Mouse (Mus musculus) embryo, embryonic 11 days (tissue): ENCODE data around the gene Dpm3.

ENCODE experiments used
- DNase-seq: peaks from one replicate; pipeline ENCODE4 v3.0.0-alpha.2; 2015

Dpm3 gene

GRCm38 (mm10) chr3:89232614-89233013, 26.5 kb upstream of the Dpm3 start:
- no peak for DNase-seq

DNA sequence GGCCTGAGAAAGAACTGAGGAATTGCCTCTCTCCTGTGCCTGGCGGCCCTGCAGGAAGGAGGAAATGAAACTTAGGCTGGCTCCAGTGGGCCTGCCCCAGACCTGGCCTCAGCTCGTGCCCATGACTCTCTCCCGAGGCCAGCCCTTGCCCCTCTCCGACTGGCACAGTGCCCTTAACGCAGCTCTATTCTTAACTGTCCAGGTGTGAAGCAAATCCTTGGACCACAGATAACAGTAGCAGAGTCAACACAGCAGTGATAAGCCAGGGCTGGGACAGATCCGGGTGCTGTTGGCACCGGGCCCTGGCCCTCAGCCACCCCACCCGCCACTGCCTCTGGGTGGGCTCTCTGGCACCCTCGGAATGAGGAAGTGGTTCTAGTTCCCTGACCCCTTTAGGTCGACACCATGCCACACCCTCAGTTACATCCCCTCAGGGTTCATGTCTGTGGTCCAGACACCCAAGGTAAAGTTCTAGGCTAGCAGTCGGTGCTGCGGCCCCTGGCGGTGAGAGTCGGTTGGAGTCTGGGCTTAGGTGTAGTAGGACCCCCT, 25.5 kb upstream of the Dpm3 start:
- DNase-seq: no peak

- no peak for DNase-seq
Measured at GRCm38 (mm10) chr3:89236516-89236915, 22.6 kb upstream of the Dpm3 start.

- DNase-seq: no peak
Measured at GRCm38 (mm10) chr3:89237682-89238081, 21.5 kb upstream of the Dpm3 start.

DNA sequence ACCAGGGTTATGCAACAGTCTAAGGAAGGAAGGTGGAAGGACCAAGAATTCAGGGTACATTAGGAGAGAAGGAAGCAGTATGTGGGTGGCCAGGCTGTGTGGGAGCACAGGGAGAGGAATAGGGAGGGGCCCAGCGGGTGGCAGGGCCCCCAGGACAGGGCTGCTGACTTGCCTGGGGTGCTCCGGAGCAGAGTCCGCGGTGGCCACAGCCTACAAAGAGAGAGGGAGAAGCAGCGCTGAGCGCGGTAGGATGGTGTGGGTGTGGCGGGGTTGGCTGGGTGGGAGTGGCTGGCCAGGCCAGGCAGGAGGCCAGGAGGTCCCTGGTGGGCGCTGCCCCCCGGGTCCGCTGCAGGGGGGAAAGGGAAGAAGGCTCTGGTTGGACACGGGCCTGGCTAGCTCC, 20.7 kb upstream of the Dpm3 start:
- DNase-seq: no peak

DNA sequence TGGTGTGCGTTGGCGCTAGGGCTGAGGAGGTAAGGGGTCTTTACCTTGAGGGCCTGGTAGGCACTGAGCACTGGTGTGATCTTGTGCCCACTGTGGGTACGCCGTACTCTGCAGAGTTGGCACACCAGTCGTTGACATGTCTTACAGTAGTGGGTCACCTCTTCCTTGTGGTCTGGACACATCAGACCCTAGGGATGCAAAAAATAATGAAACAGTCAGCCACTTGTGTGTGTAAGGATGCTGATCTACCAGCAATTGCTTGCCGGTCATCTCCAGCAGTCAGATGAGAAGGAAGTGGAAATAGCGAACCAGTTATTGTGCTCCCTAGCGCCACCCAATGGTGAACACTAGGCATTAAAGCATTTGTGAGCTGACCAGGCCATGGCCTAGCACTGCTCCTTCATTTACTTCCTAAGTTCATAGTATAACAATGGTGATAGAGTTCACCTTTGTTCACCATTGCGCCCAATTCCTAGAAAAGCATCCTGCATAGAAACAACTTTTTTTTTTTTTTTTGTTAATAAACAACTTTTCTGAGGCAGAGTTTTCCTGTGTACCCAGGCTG, 16.7 kb upstream of the Dpm3 start:
- DNase-seq: peak; percentile 59

GRCm38 (mm10) chr3:89243609-89244008, 15.5 kb upstream of the Dpm3 start:
- DNase-seq: peak; percentile 74

- DNase-seq: peak; percentile 62
Measured at GRCm38 (mm10) chr3:89244158-89244981, 14.8 kb upstream of the Dpm3 start.

DNA sequence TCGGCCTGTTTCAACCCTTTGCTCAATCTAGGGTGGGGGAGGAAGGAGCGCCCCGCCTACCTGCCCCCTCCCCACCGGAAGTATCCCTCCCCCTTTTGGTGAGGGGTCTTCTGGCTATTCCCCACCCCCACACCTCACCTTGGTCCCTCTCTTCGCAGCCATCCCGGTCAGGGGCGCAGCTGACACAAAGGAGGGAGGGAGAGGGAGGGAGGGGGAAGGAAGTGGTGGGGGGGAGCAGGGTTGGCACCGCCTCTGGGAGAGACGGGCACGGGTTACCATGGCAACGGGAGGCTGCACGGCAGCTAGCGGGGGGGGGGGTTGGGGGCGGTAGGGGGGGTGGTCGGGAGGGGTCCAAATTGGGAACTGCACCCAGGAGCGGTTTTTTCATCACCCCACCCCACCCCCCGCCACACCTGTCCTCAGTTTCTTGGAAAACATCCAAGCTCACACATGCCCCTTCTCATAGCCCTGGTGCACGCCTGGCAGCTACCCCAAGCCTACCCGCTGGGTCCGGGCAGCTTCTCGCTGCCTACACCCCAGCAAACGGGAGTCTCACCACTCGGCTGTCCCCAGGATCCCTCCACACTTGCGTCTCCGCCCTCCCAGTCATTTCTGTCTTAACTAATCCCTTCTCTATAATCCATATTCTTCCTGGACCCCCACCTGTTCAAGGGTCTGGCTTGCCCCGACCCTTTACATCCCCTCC, 14.0 kb upstream of the Dpm3 start:
- DNase-seq: peak; percentile 75

DNA sequence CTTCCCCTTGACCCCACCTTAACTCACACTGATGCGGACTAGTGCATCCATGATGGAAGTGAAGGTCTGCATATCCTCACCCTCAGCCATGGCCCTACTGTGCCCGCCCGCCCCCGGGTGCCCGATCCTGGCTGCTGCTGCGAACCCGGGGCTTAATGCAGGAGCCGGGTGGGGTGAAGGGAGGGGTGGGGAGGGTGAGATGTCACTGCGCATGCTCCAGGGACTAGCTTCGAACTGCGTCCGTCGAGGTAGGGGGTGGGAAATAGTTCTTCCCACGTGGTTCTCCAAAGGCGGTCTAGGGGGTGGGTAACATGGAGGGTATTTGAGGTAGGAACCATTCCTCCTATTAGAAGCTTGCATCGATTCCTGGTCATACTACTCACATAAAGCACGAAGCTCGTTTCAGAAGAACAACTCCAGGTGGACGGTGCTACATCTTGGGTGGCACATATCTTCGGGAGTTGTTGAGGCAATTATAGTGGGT, 13.4 kb upstream of the Dpm3 start, which contains the start of gene Krtcap2:
Krtcap2 (plus strand) TSS at position 279 of the 484 bp plus-strand sequence.
- DNase-seq: peak; percentile 61

GRCm38 (mm10) chr3:89246261-89247100, 12.7 kb upstream of the Dpm3 start, which contains the start of gene Trim46:
Gene Trim46 (minus strand): TSS chr3:89246309.
- peak; percentile 94 for DNase-seq

DNA sequence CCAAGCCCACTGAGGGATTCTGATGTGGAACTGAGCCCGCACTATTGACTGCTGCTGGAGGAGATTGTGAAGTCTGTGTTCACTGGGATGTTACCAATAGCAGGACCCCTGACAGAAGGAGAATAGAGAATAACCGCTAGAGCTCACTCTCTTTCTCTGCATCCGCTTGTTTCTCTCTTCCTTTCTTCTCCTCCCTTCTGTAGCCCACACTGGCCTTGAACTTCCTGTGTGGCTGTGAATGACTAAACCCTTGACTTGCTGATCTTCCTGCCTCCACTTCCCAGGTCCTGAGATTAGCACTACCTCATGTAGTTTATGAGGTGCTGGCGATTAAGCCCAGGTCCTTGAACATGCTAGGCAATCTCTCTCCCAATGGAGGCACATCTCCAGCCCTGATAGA, 11.7 kb upstream of the Dpm3 start:
- no peak for DNase-seq

DNA sequence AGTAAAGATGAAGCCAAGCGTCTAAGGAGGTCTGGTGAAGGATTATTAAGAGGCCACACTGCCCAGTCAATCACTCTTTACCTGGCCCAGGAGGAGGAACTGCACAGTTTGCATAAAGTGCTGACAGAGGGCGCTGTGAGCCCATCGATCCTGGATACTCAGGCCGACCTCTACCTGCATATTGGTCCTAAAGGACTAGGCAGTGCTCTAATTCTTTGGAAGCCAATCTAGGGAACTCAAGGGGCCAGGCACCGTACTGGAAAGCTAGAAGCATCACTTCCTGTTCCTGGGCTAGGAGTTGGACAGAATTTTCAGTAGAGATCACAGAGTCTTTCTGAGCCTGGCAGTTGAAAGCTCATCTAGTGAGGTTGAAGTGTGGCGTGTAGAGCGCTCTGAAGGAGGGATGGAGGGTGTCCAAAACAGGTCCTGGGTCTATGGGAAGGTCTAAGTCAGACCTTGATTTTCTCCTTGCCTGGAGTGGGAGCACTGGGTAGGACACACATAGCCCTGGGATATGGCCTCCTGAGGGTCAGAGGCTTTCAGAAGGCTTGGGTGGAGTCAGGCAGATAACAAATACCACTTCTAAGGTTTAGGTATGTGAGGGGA, 8.6 kb upstream of the Dpm3 start:
- peak; percentile 80 for DNase-seq

DNA sequence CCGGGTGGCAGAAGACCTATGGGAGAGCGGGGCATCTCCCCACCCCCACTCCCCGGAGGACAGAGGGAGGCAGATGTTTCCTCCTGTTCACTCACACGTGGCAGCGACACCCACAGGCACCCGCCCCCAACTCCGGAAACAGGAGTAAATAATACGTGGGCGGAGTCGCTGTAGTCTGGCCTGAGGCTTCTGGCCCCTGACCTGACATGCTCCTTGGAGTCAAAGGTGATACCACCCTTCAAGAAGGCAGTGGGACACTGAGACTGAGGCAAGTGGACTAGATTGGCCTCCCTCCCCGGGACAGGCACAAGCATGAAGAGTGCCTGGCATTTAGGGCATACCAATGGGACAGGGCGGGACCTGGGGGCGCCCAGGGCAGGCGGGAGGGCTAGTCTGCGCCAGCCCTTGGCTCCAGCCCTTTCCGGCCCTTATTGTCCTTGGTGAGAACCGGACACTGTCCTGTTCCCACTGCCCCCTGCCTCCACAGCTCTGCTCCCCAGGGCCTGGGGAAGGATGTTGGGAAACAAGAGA, 7.7 kb upstream of the Dpm3 start:
- peak; percentile 74 for DNase-seq

GRCm38 (mm10) chr3:89254994-89255393, 4.2 kb upstream of the Dpm3 start:
- no peak for DNase-seq

DNA sequence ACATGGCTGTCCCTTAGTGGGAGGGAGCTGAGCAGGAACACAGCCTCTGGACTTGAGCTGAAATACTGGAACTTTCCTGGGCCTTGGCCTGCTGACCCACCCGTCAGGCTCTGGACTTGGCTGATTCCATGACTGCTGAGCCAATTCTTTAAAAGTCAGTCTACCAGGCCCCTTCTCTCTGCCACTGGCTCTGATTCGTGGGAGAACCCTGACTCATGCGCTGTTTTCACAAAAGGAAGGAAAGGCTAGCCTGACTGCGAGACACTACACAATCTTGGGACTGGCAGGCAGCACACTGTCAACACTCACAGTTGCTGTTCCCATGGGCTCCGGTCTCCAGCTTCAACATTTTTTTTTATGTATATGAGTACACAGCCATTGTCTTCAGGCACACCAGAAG, 3.0 kb upstream of the Dpm3 start:
- DNase-seq: no peak

DNA sequence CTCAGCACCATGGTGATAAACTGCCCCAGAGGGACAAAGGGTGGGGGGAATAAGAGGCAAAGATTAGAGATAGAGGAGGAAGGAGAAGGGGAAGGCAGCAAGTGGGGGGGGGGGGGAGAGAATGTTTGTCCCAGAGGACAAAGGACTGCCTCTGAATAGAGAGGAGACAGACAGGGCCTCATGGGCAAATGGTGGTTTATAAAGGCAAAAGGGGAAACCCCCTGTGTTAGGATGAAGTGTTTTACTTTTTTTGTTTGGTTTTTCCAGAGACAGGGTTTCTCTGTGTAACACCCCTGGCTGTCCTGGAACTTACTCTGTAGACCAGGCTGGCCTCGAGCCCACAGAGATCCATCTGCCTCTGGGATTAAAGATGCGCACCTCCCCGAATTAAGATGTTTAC, 1.1 kb downstream of the Dpm3 start:
- DNase-seq: no peak

DNA sequence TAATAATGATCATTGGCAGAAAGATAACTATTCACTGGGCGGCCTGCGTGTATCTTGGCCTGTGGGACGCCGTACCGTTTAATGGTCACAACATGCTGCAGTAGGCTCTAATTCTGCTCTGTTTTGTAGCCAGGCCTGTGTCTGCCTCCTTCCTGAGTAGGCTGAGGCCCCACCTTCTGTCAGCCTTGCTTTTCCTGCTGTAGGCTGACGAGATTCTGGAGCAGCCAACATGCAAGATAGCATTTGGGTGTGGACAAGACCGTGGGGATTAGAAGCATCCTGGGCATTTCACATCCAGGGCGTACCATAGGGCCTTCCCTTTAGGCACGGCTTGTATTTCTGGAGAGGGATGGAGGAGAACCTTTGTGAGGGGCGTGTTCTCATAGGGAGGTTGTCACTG, 3.3 kb downstream of the Dpm3 start:
- DNase-seq: no peak

- peak; percentile 93 for DNase-seq
Measured at GRCm38 (mm10) chr3:89266439-89266893, 7.3 kb downstream of the Dpm3 start.

GRCm38 (mm10) chr3:89268916-89269315, 9.8 kb downstream of the Dpm3 start:
- DNase-seq: no peak

- peak; percentile 87 for DNase-seq
Measured at GRCm38 (mm10) chr3:89270051-89270755, 11.0 kb downstream of the Dpm3 start, which contains the start of gene Slc50a1. Gene Slc50a1 (minus strand): TSS chr3:89270570.
